Mouse (Mus musculus) heart, adult 8-10 months (tissue): ENCODE measurements around the gene Gpc5. TPM values are rescaled to one million over a fixed set of nuclear protein-coding genes. Genes with fewer than 3 reads are reported as not detected.

ENCODE experiments used
- DNase-seq: peaks from one replicate; pipeline ENCODE4 v3.0.0; 2022; ENCODE audit warnings: low spot score
- total RNA-seq, 4 experiments: library from RNA; stranded (reverse); gene quantifications; 2 replicates each; pipeline ENCODE4 v1.2.4; 2022

Gpc5 gene
- total RNA-seq, 4 experiments from 2014 or later = not detected

- no peak for DNase-seq
Observed at GRCm38 (mm10) chr14:115106326-115106725, 14.3 kb downstream of the Gpc5 start.

GRCm38 (mm10) chr14:115107467-115107866 lies 15.5 kb downstream of the Gpc5 start:
- DNase-seq = no peak

- DNase-seq = no peak
Observed at GRCm38 (mm10) chr14:115118626-115119025, 26.6 kb downstream of the Gpc5 start.

GRCm38 (mm10) chr14:115148821-115149220 lies 56.8 kb downstream of the Gpc5 start:
- no peak for DNase-seq

- no peak for DNase-seq
Observed at GRCm38 (mm10) chr14:115156597-115156996, 64.6 kb downstream of the Gpc5 start.

- DNase-seq = no peak
Observed at GRCm38 (mm10) chr14:115177322-115177836, 85.4 kb downstream of the Gpc5 start.

GRCm38 (mm10) chr14:115179925-115180324 lies 87.9 kb downstream of the Gpc5 start:
- DNase-seq = no peak

GRCm38 (mm10) chr14:115188256-115188655 lies 96.2 kb downstream of the Gpc5 start:
- no peak for DNase-seq

GRCm38 (mm10) chr14:115228075-115228474 lies 136.1 kb downstream of the Gpc5 start:
- DNase-seq = no peak

- DNase-seq = no peak
Observed at GRCm38 (mm10) chr14:115236387-115236786, 144.4 kb downstream of the Gpc5 start.

- DNase-seq = no peak
Observed at GRCm38 (mm10) chr14:115240621-115241373, 148.8 kb downstream of the Gpc5 start.

GRCm38 (mm10) chr14:115250537-115250936 lies 158.5 kb downstream of the Gpc5 start:
- DNase-seq = no peak

- DNase-seq = no peak
Observed at GRCm38 (mm10) chr14:115251791-115252190, 159.8 kb downstream of the Gpc5 start.

- DNase-seq = no peak
Observed at GRCm38 (mm10) chr14:115253155-115253554, 161.1 kb downstream of the Gpc5 start.

GRCm38 (mm10) chr14:115253685-115254084 lies 161.7 kb downstream of the Gpc5 start:
- no peak for DNase-seq

GRCm38 (mm10) chr14:115269703-115270402 lies 177.8 kb downstream of the Gpc5 start:
- no peak for DNase-seq

- no peak for DNase-seq
Observed at GRCm38 (mm10) chr14:115270445-115270844, 178.4 kb downstream of the Gpc5 start.

GRCm38 (mm10) chr14:115282782-115283181 lies 190.8 kb downstream of the Gpc5 start:
- DNase-seq = no peak

- DNase-seq = no peak
Observed at GRCm38 (mm10) chr14:115324247-115324646, 232.2 kb downstream of the Gpc5 start.

- DNase-seq = no peak
Observed at GRCm38 (mm10) chr14:115326426-115326825, 234.4 kb downstream of the Gpc5 start.

- no peak for DNase-seq
Observed at GRCm38 (mm10) chr14:115339084-115339483, 247.1 kb downstream of the Gpc5 start.

- DNase-seq = no peak
Observed at GRCm38 (mm10) chr14:115342597-115342996, 250.6 kb downstream of the Gpc5 start.

GRCm38 (mm10) chr14:115349448-115349847 lies 257.4 kb downstream of the Gpc5 start:
- no peak for DNase-seq
